Mouse (Mus musculus) stomach, embryonic 16.5 days (tissue): ENCODE data around the gene Ubl5. TPM values are rescaled to one million over a fixed set of nuclear protein-coding genes. Genes with fewer than 3 reads are reported as not detected.
A peak's percentile ranks its signal among the peaks of the same experiment; 100 is the strongest.

Experiments used
- ATAC-seq: fragments of 200-750 bp; cut with Nextera tagmentation; 2 replicates; pipeline ENCODE4 v1.8.0; 2017; ENCODE audit warnings: moderate number of reproducible peaks, moderate TSS enrichment; ENCODE audit not compliant: insufficient read depth, low FRiP score
- H3K27ac ChIP-seq: fragments of 300-500 bp; sonication (generic); 2 replicates; pipeline ENCODE4 v1.5.1; 2014; ENCODE audit warnings: low read length
- H3K27me3 ChIP-seq: fragments of 300-500 bp; sonication (generic); 2 replicates; pipeline ENCODE4 v1.6.1; 2014; ENCODE audit warnings: low read length, control low read depth, mixed read lengths; ENCODE audit not compliant: control insufficient read depth, insufficient read depth
- H3K36me3 ChIP-seq: fragments of 300-500 bp; sonication (generic); 2 replicates; pipeline ENCODE4 v1.6.1; 2014; ENCODE audit warnings: low read length; ENCODE audit not compliant: control insufficient read depth, insufficient read depth
- H3K4me1 ChIP-seq: fragments of 300-500 bp; sonication (generic); 2 replicates; pipeline ENCODE4 v1.6.1; 2014; ENCODE audit warnings: low read length, control low read depth, mixed read lengths; ENCODE audit not compliant: control insufficient read depth, insufficient read depth
- H3K4me2 ChIP-seq: fragments of 300-500 bp; sonication (generic); 2 replicates; pipeline ENCODE4 v1.6.1; 2014; ENCODE audit warnings: low read depth, low read length, mixed read lengths
- H3K4me3 ChIP-seq: fragments of 300-500 bp; sonication (generic); replicated peaks from 2 replicates; pipeline ENCODE4 v1.5.1; 2014; ENCODE audit warnings: mild to moderate bottlenecking, low read length
- H3K9ac ChIP-seq: fragments of 300-500 bp; sonication (generic); 2 replicates; pipeline ENCODE4 v1.6.1; 2014; ENCODE audit warnings: low read length
- H3K9me3 ChIP-seq: fragments of 300-500 bp; sonication (generic); replicated peaks from 2 replicates; pipeline ENCODE4 v1.6.1; 2016; ENCODE audit warnings: low read length, control low read depth; ENCODE audit not compliant: control insufficient read depth
- WGBS: fragments of 180-500 bp; shearing (Covaris S2); extraction: QIAGEN DNeasy Blood & Tissue Kit; methylation state at CpG from one replicate; pipeline ENCODE4 v1.1.7; 2014; 5-methylcytosine and 5-hydroxymethylcytosine counted together
- polyA plus RNA-seq: library from polyadenylated mRNA; unstranded; fragments of >200 nt; fragmentation: Nextera tagmentation; extraction: Ambion mirVana; gene quantifications from 2 replicates; pipeline ENCODE4 v1.2.1, GENCODE M21; 2015

Ubl5 gene
- polyA plus RNA-seq, 1 experiment from 2014 or later: 393 TPM

DNA sequence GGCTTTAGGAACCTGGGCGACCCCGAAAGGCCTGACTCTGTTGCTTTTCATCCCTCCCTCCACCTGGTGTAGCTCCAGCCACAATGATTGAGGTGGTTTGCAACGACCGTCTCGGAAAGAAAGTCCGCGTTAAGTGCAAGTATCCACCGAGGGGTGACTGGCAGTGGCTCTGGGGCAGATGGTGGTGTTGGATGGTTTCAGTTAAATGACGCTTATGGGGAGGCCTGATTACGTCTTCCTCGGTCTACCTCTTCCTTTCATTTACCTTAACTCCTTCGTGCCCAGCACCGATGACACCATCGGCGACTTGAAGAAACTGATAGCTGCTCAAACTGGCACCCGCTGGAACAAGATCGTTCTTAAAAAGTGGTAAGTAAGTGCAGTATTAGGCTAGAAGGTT is 2.4 kb downstream of the Ubl5 start:
- H3K27me3 ChIP-seq: no peaks in the 10 kb centered on the region
- whole genome bisulfite sequencing: 3% methylated on average over 17 of the region's 17 CpGs

GRCm38 (mm10) chr9:20651602-20652259 is 9.1 kb downstream of the Ubl5 start, which contains the start of gene Pin1:
Gene Pin1, plus strand, starts transcription at chr9:20652095.
- peak; percentile 100 for ATAC-seq

More for the DNA sequence above, 2.4 kb downstream of the Ubl5 start:
- Histone ChIP-seq H3K36me3 (no peaks in the 10 kb centered on the region; the same call in 1 of the 2 replicates), H3K9ac (peak overlapping the region; percentile 90), H3K9me3 (no peaks in the 10 kb centered on the region), H3K4me3 (peak overlapping the region; percentile 93), H3K27ac (peak overlapping the region; percentile 98), H3K4me2 (peak overlapping the region; percentile 88), H3K4me1 (peaks cover 16% of the 10 kb centered on the region)
- no peak for ATAC-seq

DNA sequence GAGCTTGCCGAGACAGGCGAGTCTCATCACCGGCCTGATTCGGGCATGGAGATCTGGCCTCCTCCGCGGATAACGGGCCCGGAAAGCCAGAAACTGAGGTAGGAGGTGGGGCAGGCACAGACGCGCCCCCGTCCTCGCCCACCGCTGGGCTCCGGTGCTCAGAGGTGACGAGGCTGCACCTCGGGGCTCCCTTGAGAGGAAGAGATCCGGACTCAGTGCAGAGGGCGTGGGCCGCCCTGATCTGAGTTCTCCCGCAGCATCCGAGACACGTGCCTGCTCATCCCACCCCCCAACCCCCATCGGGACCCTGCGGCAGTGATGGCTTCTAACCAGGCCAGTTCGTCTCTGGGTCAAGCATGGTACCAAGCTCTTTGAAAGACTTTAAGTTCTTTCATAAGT is 9.6 kb downstream of the Ubl5 start:
- 0% methylated on average over 25 of the region's 25 CpGs for WGBS
- Histone ChIP-seq H3K36me3 (0 out of 2 replicates have a peak, but pooled peaks cover under 1% of the 10 kb centered on the region), H3K4me1 (peaks cover 7% of the 10 kb centered on the region), H3K9me3 (no peaks in the 10 kb centered on the region), H3K4me2 (peak overlapping the region; percentile 72), H3K27ac (no peak overlapping the region), H3K4me3 (peak overlapping the region; percentile 84), H3K27me3 (no peaks in the 10 kb centered on the region), H3K9ac (peak overlapping the region; percentile 88)
- no peak; the same call in 1 of the 2 replicates for ATAC-seq

More at GRCm38 (mm10) chr9:20651602-20652259, 9.1 kb downstream of the Ubl5 start, which contains the start of gene Pin1:
- H3K4me2 ChIP-seq: peak within 1 kb of the TSS; percentile 72
- H3K27ac ChIP-seq: peak within 1 kb of the TSS; percentile 7
- peak within 1 kb of the TSS; percentile 88 for H3K9ac ChIP-seq
- H3K4me1 ChIP-seq: peaks cover 7% of the 10 kb centered on the region
- H3K27me3 ChIP-seq: no peaks in the 10 kb centered on the region
- peak within 1 kb of the TSS; percentile 84 for H3K4me3 ChIP-seq
- no peaks in the 10 kb centered on the region for H3K36me3 ChIP-seq
- H3K9me3 ChIP-seq: no peaks in the 10 kb centered on the region
- WGBS: under 1% methylated on average over 45 of the region's 45 CpGs

- Histone ChIP-seq H3K36me3 (0 out of 2 replicates have a peak, but pooled peaks cover 9% of the 10 kb centered on the region), H3K4me3 (no peak overlapping the region)
- WGBS: 93% methylated on average over 3 of the region's 3 CpGs
These were observed 11.2 kb downstream of the Ubl5 start for GRCm38 (mm10) chr9:20653859-20654258.

DNA sequence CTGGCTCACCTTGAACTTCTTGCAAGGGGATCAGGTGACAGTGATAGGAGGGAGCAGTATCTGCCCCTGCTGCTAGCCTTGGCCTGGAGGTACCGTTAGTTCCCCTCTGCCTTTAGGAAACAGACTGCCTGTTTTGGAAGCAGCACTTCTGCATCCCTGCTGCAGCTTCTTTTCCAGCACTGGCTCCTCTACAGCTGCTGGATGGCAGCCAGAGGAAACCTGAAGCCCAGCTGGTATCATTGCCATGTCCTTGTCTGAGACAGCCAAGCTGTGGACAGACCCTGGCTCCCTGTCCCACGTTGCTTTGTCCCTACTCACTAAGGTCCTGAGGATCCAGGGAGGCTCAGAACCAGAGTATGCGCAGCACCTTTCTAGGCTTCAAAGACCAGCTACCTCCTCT is 14.9 kb downstream of the Ubl5 start:
- Histone ChIP-seq H3K9ac (no peak overlapping the region), H3K4me1 (peaks cover 7% of the 10 kb centered on the region), H3K27me3 (no peaks in the 10 kb centered on the region), H3K36me3 (peaks cover 20% of the 10 kb centered on the region), H3K27ac (no peak overlapping the region), H3K4me3 (no peak overlapping the region), H3K9me3 (no peaks in the 10 kb centered on the region), H3K4me2 (no peak overlapping the region)
- 83% methylated on average over 3 of the region's 3 CpGs for WGBS
- ATAC-seq: no peak

More at GRCm38 (mm10) chr9:20653859-20654258, 11.2 kb downstream of the Ubl5 start:
- H3K4me2 ChIP-seq: no peak overlapping the region
- no peaks in the 10 kb centered on the region for H3K9me3 ChIP-seq
- no peak for ATAC-seq
- no peak overlapping the region for H3K9ac ChIP-seq
- H3K27me3 ChIP-seq: no peaks in the 10 kb centered on the region
- peaks cover 7% of the 10 kb centered on the region for H3K4me1 ChIP-seq
- no peak overlapping the region for H3K27ac ChIP-seq

GRCm38 (mm10) chr9:20662325-20662724 is 19.6 kb downstream of the Ubl5 start:
- H3K27ac ChIP-seq: peak overlapping the region; percentile 23; the same call in 1 of the 2 replicates
- peaks cover 29% of the 10 kb centered on the region for H3K36me3 ChIP-seq
- no peaks in the 10 kb centered on the region for H3K27me3 ChIP-seq
- ATAC-seq: peak; percentile 45; the same call in 1 of the 2 replicates
- no peak overlapping the region for H3K4me3 ChIP-seq
- H3K4me1 ChIP-seq: no peaks in the 10 kb centered on the region
- H3K4me2 ChIP-seq: no peak overlapping the region
- no peaks in the 10 kb centered on the region for H3K9me3 ChIP-seq
- WGBS: 48% methylated on average over 3 of the region's 3 CpGs
- no peak overlapping the region for H3K9ac ChIP-seq

DNA sequence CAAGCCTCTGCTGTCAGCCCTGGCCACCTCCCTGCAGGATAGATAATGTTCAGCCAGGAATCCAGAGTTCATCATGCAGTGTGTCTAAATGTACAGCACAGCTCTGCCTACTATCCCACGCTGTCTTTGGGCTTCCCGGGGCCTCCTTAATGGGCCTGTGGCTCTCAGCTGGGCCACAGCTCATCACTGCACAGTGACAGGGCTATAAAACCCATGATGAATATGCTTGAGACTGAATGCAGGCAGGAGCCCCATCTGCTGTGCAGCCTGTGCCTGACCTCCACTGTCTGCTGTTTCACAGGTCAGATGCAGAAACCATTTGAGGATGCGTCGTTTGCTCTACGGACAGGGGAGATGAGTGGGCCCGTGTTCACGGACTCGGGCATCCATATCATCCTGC is 20.2 kb downstream of the Ubl5 start:
- no peak overlapping the region for H3K4me2 ChIP-seq
- no peak for ATAC-seq
- H3K27me3 ChIP-seq: no peaks in the 10 kb centered on the region
- no peak overlapping the region for H3K9ac ChIP-seq
- 94% methylated on average over 8 of the region's 8 CpGs for WGBS
- no peaks in the 10 kb centered on the region for H3K9me3 ChIP-seq
- no peak overlapping the region for H3K4me3 ChIP-seq
- H3K27ac ChIP-seq: no peak overlapping the region
- peaks cover 23% of the 10 kb centered on the region for H3K36me3 ChIP-seq
- no peaks in the 10 kb centered on the region for H3K4me1 ChIP-seq

GRCm38 (mm10) chr9:20663956-20664355 is 21.3 kb downstream of the Ubl5 start:
- H3K9ac ChIP-seq: no peak overlapping the region
- H3K9me3 ChIP-seq: no peaks in the 10 kb centered on the region
- no peak for ATAC-seq
- no peaks in the 10 kb centered on the region for H3K4me1 ChIP-seq
- H3K27me3 ChIP-seq: no peaks in the 10 kb centered on the region
- H3K36me3 ChIP-seq: peaks cover 21% of the 10 kb centered on the region
- 93% methylated on average over 2 of the region's 2 CpGs for WGBS
- H3K4me2 ChIP-seq: no peak overlapping the region
- no peak overlapping the region for H3K27ac ChIP-seq
- H3K4me3 ChIP-seq: no peak overlapping the region

DNA sequence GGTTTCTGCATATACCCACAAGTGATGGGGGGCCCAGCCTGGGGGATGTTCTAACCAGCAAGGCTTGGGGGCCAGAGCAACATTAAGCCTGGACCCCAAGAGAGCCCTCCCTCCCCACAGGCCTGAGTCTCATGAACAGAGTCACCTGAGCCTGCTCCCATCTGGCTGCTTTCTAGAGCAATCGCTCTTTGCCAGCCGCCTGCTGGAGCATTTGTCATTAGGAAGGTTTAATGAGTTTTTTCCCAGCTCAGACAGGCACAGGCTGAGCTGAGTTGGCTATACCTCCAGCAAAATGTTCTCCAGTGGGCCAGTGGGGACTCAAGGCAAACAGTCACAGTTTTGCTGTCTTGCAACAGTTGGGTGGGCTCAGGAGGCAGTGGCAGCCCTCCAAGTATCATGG is 21.7 kb downstream of the Ubl5 start:
- Histone ChIP-seq H3K27ac (no peak overlapping the region), H3K4me2 (no peak overlapping the region), H3K9ac (no peak overlapping the region), H3K4me1 (no peaks in the 10 kb centered on the region), H3K9me3 (no peaks in the 10 kb centered on the region), H3K36me3 (peaks cover 21% of the 10 kb centered on the region), H3K27me3 (no peaks in the 10 kb centered on the region), H3K4me3 (no peak overlapping the region)
- ATAC-seq: no peak
- 52% methylated on average over 2 of the region's 2 CpGs for WGBS
